Mouse (Mus musculus) heart, postnatal 14 days (tissue): Measurements from ENCODE around the gene Comtd1. TPM values are rescaled to one million over a fixed set of nuclear protein-coding genes. Genes with fewer than 3 reads are reported as not detected.

Experiments used
- DNase-seq, 2 experiments: peaks; one replicate each; pipeline ENCODE4 v3.0.0; 2021 to 2022
- intact Hi-C: fragments of 180-260 bp; cut with DNase I; formaldehyde crosslinking; loops from one replicate; pipeline ENCODE4 v1.15.1; 2025
- total RNA-seq, 2 experiments: library from RNA; stranded (reverse); gene quantifications; 2 replicates each; pipeline ENCODE4 v1.2.3; 2021

The Comtd1 gene
- total RNA-seq, 2 experiments from 2014 or later, result 6.3 to 6.8 TPM

- intact Hi-C loops, result no loop called here
- no peak for DNase-seq
These were observed 39.4 kb downstream of the Comtd1 start for GRCm38 (mm10) chr14:21809418-21809817.

- DNase-seq, result no peak
- intact Hi-C loops, result no loop called here
These were observed 40.4 kb downstream of the Comtd1 start for GRCm38 (mm10) chr14:21808208-21808922.

- intact Hi-C loops, result no loop called here
- DNase-seq, result no peak
These were observed 42.1 kb downstream of the Comtd1 start for GRCm38 (mm10) chr14:21806631-21807160.

- DNase-seq, result no peak
- intact Hi-C loops, result no loop called here
These were observed 42.6 kb downstream of the Comtd1 start for GRCm38 (mm10) chr14:21806203-21806602.

GRCm38 (mm10) chr14:21802543-21803206 lies 46.1 kb downstream of the Comtd1 start:
- intact Hi-C loops, result no loop called here
- no peak for DNase-seq

GRCm38 (mm10) chr14:21801624-21802023 lies 47.2 kb downstream of the Comtd1 start:
- DNase-seq, result no peak
- intact Hi-C loops, result no loop called here

GRCm38 (mm10) chr14:21800641-21801040 lies 48.1 kb downstream of the Comtd1 start:
- intact Hi-C loops, result no loop called here
- DNase-seq, result no peak

Other genes with a start within 250 kb of the Comtd1 start
- gene Dupd1, start 134.4 kb downstream of the Comtd1 start, total RNA-seq, result under 1 TPM in 1 of 2 experiments, not detected in 1; 0.26 TPM
- gene Samd8, start 98.4 kb downstream of the Comtd1 start, total RNA-seq, result 10 to 100 TPM; 25.3 to 26.9 TPM
- under 1 TPM in 1 of 2 experiments, not detected in 1; 0.36 TPM for gene Dusp13, start 97.8 kb downstream of the Comtd1 start, total RNA-seq
- gene Vdac2, start 23.7 kb downstream of the Comtd1 start, total RNA-seq, result 100 to 1,000 TPM; 469 to 495 TPM
- gene Zfp503, start 140.6 kb upstream of the Comtd1 start, total RNA-seq, result 1 to 10 TPM; 1.8 to 2.6 TPM
- 1 to 10 TPM in 1 of 2 experiments, under 1 TPM in 1; 0.76 to 1.0 TPM for gene Lrmda, start 170.7 kb upstream of the Comtd1 start, total RNA-seq